Mouse (Mus musculus) embryonic facial prominence, embryonic 14.5 days (tissue): ENCODE data around the gene Snrpg. TPM values are rescaled to one million over a fixed set of nuclear protein-coding genes. Genes with fewer than 3 reads are reported as not detected.

ENCODE experiments used
- ATAC-seq: fragments of 200-750 bp; cut with Nextera tagmentation; 2 replicates; pipeline ENCODE4 v1.8.0; 2017; ENCODE audit warnings: low read depth, moderate number of reproducible peaks, moderate TSS enrichment
- DNase-seq: peaks from one replicate; pipeline ENCODE4 v3.0.0-alpha.2; 2015; ENCODE audit warnings: low spot score
- H3K27ac ChIP-seq: fragments of 300-500 bp; sonication (generic); replicated peaks from 2 replicates; pipeline ENCODE4 v1.5.1; 2014; ENCODE audit warnings: low read depth, mild to moderate bottlenecking, low read length, moderate library complexity
- H3K27me3 ChIP-seq: fragments of 300-500 bp; sonication (generic); replicated peaks from 2 replicates; pipeline ENCODE4 v1.6.1; 2014; ENCODE audit warnings: low read length; ENCODE audit not compliant: control insufficient read depth, insufficient read depth
- H3K36me3 ChIP-seq: fragments of 300-500 bp; sonication (generic); 2 replicates; pipeline ENCODE4 v1.6.1; 2014; ENCODE audit warnings: low read length, mixed read lengths; ENCODE audit not compliant: control insufficient read depth, insufficient read depth
- H3K4me1 ChIP-seq: fragments of 300-500 bp; sonication (generic); 2 replicates; pipeline ENCODE4 v1.6.1; 2014; ENCODE audit warnings: antibody characterized with exemption, low read length; ENCODE audit not compliant: control insufficient read depth, insufficient read depth
- H3K4me2 ChIP-seq: fragments of 300-500 bp; sonication (generic); 2 replicates; pipeline ENCODE4 v1.6.1; 2014; ENCODE audit warnings: low read depth, mild to moderate bottlenecking, low read length, moderate library complexity, mixed read lengths
- H3K4me3 ChIP-seq: fragments of 300-500 bp; sonication (generic); 2 replicates; pipeline ENCODE4 v1.5.1; 2014; ENCODE audit warnings: low read depth, mild to moderate bottlenecking, low read length
- H3K9ac ChIP-seq: fragments of 300-500 bp; sonication (generic); 2 replicates; pipeline ENCODE4 v1.6.1; 2014; ENCODE audit warnings: low read depth, mild to moderate bottlenecking, low read length, moderate library complexity, mixed read lengths
- H3K9me3 ChIP-seq: fragments of 300-500 bp; sonication (generic); 2 replicates; pipeline ENCODE4 v1.6.1; 2016; ENCODE audit warnings: low read length; ENCODE audit not compliant: control insufficient read depth
- WGBS: fragments of 180-500 bp; shearing (Covaris S2); extraction: QIAGEN DNeasy Blood & Tissue Kit; methylation state at CpG from one replicate; pipeline ENCODE4 v1.1.7; 2014; 5-methylcytosine and 5-hydroxymethylcytosine counted together
- polyA plus RNA-seq: library from polyadenylated mRNA; unstranded; fragments of >200 nt; fragmentation: Nextera tagmentation; extraction: Ambion mirVana; gene quantifications from 2 replicates; pipeline ENCODE4 v1.2.1, GENCODE M21; 2014

The Snrpg gene
- polyA plus RNA-seq, 1 experiment from 2014 or later: 600 TPM

DNA sequence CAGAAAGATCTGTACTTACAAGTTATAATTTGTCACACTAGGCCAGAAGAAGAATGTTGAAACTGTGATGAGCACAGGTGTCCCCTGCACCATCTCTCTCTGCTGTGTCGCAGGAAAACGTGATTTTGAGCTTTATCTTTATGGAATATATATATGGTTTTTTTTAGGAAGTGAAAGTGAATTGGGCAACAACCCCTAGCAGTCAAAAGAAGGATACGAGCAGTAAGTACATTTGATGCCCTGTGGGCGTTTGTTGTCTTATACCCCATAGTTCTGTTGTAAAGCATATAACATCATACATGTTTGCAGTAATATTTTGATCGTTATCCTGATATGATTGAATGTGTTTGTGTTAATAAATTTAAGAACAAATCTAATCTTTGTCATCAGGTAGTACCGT is 47.6 kb downstream of the Snrpg start:
- no peak overlapping the region for H3K27ac ChIP-seq
- H3K4me2 ChIP-seq: no peak overlapping the region
- no peak overlapping the region for H3K9ac ChIP-seq
- no peaks in the 10 kb centered on the region for H3K4me1 ChIP-seq
- peaks cover 90% of the 10 kb centered on the region for H3K36me3 ChIP-seq
- no peak for DNase-seq
- no peaks in the 10 kb centered on the region for H3K9me3 ChIP-seq
- H3K27me3 ChIP-seq: no peaks in the 10 kb centered on the region
- 91% methylated on average over 6 of the region's 6 CpGs for WGBS
- H3K4me3 ChIP-seq: no peak overlapping the region
- ATAC-seq: no peak

DNA sequence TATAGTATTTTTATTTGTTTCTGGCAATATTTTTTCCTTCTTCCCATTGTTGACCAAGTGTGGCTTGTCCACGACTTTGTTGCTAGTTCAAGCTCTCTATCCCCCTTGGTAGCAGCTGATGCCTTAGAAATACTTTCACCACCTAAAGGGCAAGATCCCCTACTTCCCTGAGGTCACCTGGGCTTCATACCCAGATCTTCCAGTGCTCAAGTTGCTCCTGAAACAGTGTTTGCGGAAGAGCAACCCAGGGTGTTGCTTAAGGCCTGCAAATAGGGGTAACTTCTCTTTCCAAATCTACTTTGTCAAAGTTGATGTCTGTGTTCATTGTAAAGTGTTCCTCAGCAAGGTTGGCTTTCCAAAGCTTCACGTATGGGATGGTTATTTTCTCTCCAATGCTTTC is 48.1 kb downstream of the Snrpg start:
- H3K4me2 ChIP-seq: no peak overlapping the region
- DNase-seq: no peak
- peaks cover 89% of the 10 kb centered on the region for H3K36me3 ChIP-seq
- no peak overlapping the region for H3K4me3 ChIP-seq
- H3K9me3 ChIP-seq: no peaks in the 10 kb centered on the region
- H3K27ac ChIP-seq: no peak overlapping the region
- no peak for ATAC-seq
- no peaks in the 10 kb centered on the region for H3K27me3 ChIP-seq
- no peak overlapping the region for H3K9ac ChIP-seq
- H3K4me1 ChIP-seq: no peaks in the 10 kb centered on the region
- WGBS: 89% methylated on average over 3 of the region's 3 CpGs

DNA sequence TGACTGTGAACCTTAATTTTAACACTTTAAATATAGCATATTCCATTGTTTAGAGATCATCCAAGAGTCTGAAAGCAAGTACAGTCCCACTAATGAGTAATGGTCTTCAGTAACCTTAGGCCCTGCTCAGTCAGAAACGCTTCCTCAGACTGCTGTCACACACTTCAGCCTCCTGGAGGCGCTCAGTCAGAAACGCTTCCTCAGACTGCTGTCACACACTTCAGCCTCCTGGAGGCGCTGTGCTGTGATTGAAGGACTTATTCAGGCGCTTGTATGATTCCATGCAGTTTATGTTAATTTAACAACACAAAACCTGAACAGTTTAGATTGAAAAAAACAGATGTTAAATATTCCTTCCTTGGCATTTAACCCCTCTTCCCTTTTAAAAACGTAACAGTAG is 49.4 kb downstream of the Snrpg start:
- H3K27me3 ChIP-seq: no peaks in the 10 kb centered on the region
- H3K4me1 ChIP-seq: no peaks in the 10 kb centered on the region
- ATAC-seq (no peak), DNase-seq (no peak)
- H3K9me3 ChIP-seq: no peaks in the 10 kb centered on the region
- 79% methylated on average over 6 of the region's 6 CpGs for WGBS
- no peak overlapping the region for H3K4me3 ChIP-seq
- H3K4me2 ChIP-seq: no peak overlapping the region
- H3K36me3 ChIP-seq: peaks cover 90% of the 10 kb centered on the region
- no peak overlapping the region for H3K9ac ChIP-seq
- H3K27ac ChIP-seq: no peak overlapping the region

GRCm38 (mm10) chr6:86426358-86426757 is 55.3 kb downstream of the Snrpg start, which contains the start of gene Gm44790:
Gm44790 (plus strand) TSS chr6:86426658.
- Histone ChIP-seq H3K4me2 (no peak within 1 kb of the TSS), H3K4me3 (no peak within 1 kb of the TSS), H3K36me3 (peaks cover 91% of the 10 kb centered on the region), H3K9me3 (no peaks in the 10 kb centered on the region), H3K27me3 (no peaks in the 10 kb centered on the region), H3K4me1 (no peaks in the 10 kb centered on the region), H3K9ac (no peak within 1 kb of the TSS), H3K27ac (no peak within 1 kb of the TSS)
- DNase-seq (no peak), ATAC-seq (no peak)
- 85% methylated on average over 1 of the region's 1 CpGs for WGBS

Other genes with a start within 250 kb of the Snrpg start
- gene Tgfa, start 176.1 kb upstream of the Snrpg start, polyA plus RNA-seq: 4.5 and 5.2 TPM in 2 replicates
- gene Fam136a, start 5.7 kb upstream of the Snrpg start, polyA plus RNA-seq: 118 and 124 TPM in 2 replicates
- gene Pcyox1, start 25.9 kb downstream of the Snrpg start, polyA plus RNA-seq: 80.5 and 95.2 TPM in 2 replicates
- gene Tia1, start 32.9 kb downstream of the Snrpg start, polyA plus RNA-seq: 130 and 160 TPM in 2 replicates
- gene Gm44790, start 55.4 kb downstream of the Snrpg start, polyA plus RNA-seq: not detected in 2 replicates
- 22.7 and 23.9 TPM in 2 replicates for gene C87436, start 67.1 kb downstream of the Snrpg start, polyA plus RNA-seq
- gene Pcbp1, start 155.0 kb downstream of the Snrpg start, polyA plus RNA-seq: 397 and 402 TPM in 2 replicates